Mouse (Mus musculus): ENCODE measurements around the gene Ppp1r1a.

Gene Ppp1r1a

DNA sequence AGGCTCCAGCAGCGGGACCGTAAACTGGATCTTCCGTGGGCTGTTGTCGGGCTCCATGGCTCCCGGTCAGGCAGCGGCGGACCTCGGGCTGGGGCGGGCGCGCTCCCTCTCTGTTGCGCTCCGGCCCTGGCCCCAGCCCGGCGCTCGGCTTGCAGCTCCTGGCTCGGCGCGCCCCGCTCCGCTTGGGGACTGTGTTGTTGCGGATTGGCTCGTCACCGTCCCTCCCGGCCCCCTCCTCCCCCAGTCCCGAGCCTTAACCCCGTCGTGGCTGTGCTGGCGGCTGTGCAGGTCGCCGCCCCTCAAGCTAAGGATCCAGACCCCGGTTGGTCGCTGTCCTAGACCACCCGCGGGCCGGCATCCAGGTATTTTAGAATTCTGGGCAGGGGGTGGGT lies at the start of gene Ppp1r1a:
TSS of gene Ppp1r1a (minus strand) at position 182 of the 392 bp plus-strand sequence.
- DNase-seq (ENCODE audit: low spot score in 2 of 2) = no peak

DNA sequence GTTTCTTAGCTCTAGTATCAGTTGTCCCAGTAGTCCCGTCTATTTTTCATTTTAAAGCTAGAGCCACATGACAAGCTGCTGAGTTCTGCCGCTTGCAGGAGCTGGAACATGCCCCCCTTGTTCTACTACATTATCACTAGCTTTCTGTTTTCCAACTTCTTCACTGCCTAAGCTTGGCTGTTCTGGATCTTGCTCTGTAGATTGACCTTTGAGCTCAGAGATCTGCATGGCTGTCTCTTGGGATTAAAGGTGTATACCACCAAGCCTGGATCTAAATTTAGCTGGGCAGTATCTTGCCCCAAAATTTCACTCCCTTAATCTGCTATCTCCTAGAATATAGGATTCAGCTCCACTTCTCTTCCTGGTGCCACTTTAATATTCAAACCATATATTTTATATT lies 48.1 kb upstream of the Ppp1r1a start:
- DNase-seq (ENCODE audit: low spot score in 2 of 2) = no peak

DNA sequence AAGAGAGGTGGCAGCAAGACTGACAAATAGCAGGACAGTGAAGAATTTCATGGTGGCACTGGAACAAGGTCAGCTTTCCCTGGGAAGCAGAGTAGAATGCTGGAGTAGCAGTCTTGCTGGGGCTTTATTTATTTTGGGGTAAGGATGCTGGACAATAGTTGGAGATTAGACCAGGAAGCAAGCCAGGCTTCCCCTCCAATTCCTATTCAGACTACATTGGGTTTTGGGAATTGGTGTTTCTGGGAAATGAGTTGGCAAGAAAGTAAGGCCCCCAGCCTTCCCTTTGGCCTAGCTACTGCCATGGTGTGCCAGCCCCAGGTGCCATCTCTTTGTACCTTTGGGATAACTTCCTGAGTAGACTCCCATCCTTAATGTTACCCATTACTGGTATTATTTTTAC lies 27.2 kb upstream of the Ppp1r1a start, which contains the start of gene Glycam1:
TSS of gene Glycam1 (minus strand) at position 101 of the 400 bp plus-strand sequence.
- no peak for DNase-seq (ENCODE audit: low spot score in 2 of 2)

DNA sequence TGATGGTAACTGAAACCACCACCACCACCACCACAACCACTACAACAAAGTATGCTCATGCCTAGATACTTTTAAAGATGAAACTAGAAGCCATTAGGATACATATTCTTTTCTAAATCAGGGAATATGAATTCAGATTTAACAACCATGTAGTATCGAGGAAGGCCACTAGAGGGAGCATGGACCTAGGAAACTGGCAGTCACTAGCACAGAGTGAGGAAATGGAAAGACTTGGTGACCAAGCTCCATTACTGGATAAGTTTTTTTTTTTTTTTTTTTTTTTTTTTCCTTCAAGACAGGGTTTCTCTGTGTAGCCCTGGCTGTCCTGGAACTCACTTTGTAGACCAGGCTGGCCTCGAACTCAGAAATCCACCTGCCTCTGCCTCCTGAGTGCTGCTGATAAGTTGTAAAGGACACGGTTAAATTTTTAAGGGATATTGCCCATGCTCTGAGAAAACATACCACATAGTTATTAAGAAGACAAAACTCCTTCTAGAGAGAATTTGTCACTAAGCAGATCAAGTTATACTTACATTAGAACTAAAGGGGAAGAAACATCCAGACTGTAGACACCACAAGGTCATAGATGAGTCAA lies 14.4 kb upstream of the Ppp1r1a start:
- DNase-seq (ENCODE audit: low spot score in 2 of 2) = peak in 1 of 2 experiments; percentile 11

DNA sequence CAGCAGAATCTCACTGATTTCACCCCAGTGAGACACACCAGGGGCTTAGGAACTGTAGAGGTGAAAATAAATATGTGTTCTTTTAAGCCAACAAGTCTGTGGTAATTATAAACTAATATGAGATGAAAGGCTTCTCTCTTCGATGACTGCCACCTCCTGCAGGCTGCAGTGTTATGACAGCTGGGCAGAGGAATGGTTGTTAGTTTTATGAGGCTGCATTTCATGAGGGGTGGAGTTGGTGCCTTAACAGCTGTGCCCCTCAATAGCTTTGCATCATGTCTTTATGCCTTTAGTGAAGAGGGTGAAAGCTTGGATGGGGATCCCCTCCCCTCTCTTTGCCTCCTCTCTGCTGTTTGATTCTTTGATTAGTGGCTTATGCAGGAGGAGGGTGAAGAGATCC lies 13.2 kb upstream of the Ppp1r1a start:
- no peak for DNase-seq (ENCODE audit: low spot score in 2 of 2)

DNA sequence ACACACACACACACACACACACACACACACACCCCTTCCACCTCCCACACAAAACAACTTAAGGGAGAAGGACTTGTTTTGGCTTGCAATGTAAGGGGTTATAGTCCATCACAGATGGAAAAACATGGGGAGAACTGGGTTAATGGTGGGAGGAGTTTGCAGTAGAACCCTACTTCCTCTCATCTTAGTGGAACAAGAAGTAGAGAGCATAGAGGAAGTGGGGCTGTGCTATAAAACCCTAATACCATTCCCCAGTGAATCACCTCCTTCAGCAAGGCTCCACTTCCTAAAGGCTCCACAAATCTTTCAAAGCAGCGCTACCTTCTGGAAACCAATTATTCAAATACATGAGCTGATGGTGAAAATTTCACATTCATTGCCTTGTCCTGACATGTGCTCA lies 11.7 kb upstream of the Ppp1r1a start:
- no peak for DNase-seq (ENCODE audit: low spot score in 2 of 2)

DNA sequence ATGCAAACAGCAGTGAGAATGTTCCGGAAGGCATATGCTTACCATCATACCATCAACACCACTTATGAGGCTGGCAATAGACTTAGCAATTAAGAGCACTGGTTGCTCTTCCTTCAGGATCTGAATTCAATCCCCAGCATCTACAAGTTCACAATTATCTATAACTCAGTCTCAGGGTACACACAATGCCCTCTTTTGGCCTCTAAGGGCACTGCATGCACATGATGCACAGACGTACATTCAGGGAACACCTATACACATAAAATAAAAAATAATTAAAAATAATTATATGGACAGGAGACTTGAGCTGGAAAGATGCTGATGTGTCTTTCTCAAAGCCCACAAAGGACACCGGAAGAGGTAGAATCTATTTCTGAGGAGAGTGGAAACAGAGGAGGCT lies 10.2 kb upstream of the Ppp1r1a start:
- no peak for DNase-seq (ENCODE audit: low spot score in 2 of 2)

DNA sequence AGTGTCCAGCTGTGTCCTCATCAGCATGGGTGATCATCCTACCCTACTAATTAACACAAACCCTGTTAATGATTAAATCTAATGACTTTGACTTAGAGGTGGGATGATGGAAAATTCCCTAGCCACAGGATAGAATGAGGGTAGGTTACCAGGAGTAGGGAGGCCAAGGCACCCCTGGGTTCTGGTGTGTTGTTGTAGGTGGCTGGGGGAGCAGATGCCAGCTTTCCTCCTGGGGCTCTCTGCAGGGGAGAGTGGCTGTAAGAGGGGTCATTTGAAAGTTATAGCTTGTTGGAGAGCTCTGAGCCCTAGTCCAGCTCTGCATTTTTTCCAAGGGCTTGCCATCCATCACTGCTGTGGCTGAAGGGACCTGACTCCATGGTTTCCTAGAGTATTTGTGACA lies 4.7 kb upstream of the Ppp1r1a start:
- no peak for DNase-seq (ENCODE audit: low spot score in 2 of 2)

DNA sequence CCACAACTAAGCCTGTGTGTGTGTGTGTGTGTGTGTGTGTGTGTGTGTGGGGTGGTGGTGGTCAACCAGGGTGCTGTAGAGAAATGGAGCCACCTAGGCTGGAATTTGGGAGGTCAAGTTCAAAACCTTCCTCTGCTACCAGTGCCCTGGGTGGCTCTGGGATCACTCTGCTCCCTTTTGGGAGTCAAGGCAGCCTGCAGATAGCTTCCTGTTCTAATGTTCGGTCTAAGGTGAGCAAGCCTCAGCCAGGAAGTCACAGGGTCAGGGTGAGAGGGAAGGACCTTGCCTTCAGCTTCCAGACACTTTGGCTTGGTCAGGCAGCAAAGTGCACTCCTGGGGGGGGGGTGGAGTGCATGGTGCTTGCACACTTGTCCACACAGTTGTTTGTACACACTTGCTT lies 2.8 kb upstream of the Ppp1r1a start:
- no peak for DNase-seq (ENCODE audit: low spot score in 2 of 2)

DNA sequence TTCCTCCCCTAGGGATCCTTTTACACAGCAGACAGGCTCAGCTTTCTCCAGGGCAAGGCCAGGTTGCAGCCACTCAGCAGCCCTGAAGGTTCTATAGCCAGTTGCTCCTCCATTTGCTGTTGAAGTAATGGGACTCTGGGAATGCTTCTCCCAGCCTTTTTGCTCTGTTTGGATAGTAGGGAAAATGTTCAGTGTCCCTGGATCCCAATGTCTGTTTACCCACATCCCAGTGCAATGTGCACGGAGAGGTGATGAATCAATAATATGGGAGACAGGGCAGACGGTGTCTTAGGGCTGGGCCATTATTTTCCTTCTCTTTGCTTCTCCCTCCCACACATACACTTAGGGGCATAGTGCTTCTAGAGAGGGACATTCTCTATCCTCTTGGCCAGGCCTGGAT lies 1.5 kb upstream of the Ppp1r1a start:
- DNase-seq (ENCODE audit: low spot score in 2 of 2) = no peak

DNA sequence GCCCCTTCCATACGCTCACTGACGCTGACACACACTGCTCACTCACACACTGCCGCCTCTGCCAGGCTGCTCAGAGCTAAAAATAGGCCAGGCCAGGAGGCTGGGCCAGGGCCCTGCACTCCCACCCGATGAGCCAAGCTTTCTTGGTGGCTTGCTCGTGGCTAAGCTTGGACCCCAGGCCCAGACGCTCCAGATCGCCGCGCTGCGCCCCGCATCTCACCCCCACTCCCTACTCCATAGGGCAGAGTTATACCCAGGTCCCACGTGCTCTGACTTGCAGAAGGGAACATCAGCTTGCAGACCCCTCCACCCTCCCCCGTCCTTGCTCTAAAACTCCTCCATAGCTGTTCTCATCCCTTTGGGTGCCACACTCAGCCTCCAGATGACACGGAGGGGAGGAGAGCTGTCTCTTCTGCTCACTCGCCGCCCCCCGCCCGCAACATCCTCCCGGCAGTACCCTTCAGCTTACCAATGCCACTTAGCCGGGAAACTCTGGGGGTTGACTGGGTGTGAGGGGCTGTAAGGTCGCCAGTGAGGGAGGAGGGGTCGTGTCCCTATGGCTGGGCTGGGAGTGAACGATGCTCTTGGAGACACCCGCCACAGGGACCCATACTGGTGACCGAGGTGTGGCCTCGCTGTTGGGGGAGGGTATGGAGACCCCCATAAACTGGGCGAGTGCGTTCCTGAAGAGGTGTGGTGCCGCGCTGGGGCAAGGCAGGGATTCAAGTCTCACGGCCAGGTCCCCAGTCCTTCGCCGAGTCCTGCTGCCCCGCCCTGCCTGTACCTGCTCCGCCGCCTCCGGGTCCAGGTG lies 587 bp downstream of the Ppp1r1a start:
- DNase-seq (ENCODE audit: low spot score in 2 of 2) = no peak

DNA sequence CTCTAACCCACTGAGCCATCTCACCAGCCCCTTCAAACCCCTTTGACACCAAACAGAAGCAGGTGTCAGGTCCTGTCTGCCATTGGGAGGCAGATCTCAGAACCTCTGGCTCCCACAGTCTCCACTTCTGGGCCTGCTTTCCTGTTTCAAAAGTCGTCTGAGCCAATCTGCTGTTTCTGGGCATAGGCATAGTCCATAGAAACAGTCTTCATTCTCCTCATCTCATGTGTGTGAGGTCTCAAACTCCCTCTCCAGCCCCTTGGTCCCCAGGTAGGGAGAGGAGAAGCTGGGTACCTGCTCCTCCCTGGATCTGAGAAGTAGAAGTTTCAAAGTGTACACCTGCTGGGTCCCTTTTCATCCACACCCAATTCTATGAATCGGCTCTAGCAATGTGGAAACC lies 1.3 kb downstream of the Ppp1r1a start:
- DNase-seq (ENCODE audit: low spot score in 2 of 2) = no peak

DNA sequence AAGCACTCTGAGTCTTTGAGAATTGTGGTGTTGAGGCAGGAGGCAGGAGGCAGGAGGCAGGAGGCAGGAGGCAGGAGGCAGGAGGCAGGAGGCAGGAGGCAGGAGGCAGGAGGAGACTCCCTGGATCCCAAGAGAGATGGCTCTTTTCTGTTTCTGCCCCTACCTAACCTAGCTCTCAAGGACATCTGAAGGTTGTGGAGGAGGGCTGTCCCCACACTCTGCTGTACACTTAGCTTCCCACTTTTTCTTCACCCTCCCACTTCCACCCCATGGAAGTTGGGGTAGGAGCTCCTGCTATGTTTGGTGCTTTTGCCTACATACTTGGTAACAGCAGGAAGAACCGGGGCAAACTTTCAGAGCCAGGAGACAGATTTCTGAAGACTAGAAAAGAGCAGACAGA lies 2.0 kb downstream of the Ppp1r1a start:
- no peak for DNase-seq (ENCODE audit: low spot score in 2 of 2)

DNA sequence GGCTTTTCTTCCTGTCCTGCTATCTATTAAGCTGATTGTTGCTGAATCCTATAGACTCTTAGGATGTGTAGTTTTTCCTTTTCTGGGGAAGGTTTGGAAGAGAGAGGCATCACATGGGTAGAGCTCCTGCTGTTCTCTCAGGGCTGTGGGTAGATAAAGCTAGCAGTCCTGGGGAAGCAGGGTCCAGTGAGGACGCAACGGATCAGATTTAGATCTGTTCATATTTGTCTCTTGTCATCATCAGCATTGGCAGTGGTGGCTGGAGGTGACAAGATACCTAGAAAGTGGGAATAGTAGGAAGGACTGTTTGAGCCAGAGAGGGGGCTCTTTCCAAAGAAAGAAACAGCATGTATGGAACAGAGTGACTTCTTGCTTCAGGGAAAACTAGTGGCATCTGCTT lies 2.8 kb downstream of the Ppp1r1a start:
- DNase-seq (ENCODE audit: low spot score in 2 of 2) = no peak

DNA sequence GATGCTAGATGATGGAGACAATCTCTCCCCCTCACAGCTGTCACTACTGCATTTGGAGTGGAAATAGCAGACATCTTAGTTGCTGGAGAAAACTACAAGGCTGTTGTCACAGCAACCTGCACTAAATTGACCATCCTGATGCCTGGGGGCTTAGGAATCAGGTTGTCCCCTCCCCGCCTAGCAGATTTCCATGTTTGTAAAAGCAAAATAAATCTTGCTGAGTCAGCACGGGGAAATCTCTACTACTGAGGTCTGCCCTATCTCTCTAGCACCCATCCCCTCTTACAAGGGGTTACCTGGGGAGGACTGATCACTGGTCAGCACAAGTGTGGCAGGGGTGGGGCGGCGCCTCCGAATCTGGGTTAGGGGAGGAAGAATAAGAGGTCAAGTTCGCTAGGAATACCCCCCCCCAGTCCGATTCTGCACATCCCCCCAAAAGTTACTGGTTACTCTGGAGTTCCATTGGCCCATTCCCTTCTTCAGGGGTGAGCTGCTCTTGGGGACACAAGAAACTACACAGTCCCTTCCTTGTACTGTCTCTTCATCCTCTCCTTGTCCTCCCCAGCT lies 3.7 kb downstream of the Ppp1r1a start:
- DNase-seq (ENCODE audit: low spot score in 2 of 2) = no peak

DNA sequence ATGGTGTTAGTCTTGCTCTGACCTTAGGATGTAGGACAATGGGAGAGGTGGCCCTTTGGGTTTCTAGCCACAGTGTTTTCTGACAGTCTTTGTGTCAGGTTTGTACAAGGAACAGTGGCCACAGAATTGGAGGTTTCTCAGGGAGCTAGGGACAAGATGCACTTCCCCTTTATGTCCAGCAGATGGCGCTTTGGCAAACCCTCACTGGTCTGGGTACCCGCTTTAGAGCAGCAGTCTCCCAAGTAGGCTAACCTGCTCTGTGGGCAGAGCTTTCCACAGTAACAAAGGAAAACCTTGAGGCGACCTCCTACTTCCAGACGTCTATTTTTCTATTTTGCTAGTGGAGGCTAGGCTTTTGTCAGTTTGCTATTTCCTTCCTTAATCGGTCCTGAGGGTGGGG lies 7.4 kb downstream of the Ppp1r1a start:
- DNase-seq (ENCODE audit: low spot score in 2 of 2) = peak in 1 of 2 experiments; percentile 9

DNA sequence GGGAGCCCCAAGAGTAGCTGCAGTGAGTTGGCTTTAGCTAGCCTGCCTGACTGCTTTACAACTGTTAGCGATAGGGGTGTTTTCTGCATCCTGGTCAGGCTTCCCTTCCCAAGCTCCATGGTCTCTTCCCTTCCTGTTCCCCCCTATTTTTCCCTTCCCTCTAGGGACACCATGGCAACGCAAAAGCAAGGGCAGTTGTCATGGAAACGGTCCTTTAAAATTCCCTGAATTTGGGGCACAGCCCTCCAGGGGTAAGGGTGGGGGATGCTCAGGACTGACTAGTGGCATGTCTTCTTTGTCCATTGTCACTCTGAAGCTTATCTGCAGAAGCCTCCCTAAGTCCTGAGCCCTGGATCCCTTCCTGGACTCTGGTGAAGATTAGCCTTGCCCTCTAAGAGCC lies 14.6 kb downstream of the Ppp1r1a start:
- no peak for DNase-seq (ENCODE audit: low spot score in 2 of 2)

DNA sequence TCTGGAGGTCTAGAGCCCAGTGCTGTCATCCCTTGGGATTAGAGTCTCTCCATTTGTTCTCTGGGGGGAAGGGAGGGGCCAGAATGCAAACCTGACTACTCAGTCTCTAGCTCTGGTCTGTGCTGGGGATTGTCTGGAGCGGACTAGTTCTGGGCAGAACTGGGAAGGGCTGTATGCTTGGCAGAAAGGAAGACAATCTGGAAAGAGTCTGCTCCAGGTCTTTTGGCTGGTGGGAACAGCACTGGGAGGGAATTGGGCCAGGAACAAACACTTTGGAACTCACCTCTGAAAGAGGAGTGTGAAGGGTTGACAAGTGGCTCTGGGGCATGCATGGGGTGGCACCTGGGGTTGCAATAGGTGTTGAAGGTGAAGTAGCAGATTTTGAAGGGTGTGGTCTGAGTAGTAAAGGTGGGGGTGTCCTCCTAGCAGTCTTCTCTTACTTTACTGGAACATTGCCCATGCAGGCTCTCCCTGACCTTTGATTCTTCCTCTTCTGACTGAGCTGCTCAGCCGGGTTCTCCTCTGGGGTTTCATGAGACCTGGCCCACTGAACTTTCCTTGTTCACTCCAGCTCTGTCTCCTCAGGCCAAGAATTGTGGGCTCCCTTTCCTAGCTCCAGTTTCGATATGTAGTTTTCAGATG lies 15.2 kb downstream of the Ppp1r1a start:
- no peak for DNase-seq (ENCODE audit: low spot score in 2 of 2)

DNA sequence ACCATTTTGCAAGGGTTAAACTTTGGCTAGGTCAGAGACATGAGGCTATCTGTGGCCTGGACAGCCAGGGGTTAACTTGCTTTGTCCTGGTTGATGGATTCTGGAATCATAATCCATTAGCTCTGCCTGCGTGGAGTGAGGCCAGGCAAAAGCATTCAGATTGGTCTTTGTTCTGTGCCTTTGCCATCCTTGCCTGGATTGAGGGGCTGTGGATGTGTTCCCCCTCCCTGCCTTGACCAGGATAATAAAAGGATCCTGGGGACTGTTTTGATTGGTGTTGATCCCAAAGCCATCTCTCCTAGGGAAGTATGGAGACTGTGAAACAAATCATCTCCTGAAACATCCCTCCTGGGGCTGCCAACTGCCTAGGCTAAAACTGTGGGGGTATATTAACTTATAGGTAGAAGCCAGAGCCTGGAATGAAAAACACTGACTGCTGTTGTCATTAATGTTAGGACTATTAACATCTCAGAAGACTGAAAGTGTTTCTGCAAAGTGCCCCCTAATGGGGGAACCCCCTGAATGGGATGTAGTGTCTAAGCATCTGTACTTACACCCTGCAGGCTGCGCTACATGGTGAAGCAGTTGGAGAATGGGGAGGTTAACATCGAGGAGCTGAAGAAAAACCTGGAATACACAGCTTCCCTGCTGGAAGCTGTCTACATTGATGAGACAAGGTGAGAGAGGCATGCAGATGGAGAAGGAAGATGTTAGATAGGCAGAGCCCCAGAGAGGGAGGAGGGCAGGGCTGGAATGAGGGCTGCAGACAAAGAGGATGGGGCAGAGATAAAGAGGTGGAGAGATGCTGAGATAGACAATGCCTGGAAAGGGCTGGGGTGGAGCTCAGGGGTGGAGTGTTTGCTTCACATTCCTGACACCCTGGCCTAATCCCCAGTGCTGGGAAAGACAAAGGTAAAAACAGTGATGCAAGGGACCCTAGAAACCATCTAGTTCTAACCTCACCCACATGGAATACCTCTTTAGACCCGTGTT lies 18.1 kb downstream of the Ppp1r1a start:
- DNase-seq (ENCODE audit: low spot score in 2 of 2) = no peak

DNA sequence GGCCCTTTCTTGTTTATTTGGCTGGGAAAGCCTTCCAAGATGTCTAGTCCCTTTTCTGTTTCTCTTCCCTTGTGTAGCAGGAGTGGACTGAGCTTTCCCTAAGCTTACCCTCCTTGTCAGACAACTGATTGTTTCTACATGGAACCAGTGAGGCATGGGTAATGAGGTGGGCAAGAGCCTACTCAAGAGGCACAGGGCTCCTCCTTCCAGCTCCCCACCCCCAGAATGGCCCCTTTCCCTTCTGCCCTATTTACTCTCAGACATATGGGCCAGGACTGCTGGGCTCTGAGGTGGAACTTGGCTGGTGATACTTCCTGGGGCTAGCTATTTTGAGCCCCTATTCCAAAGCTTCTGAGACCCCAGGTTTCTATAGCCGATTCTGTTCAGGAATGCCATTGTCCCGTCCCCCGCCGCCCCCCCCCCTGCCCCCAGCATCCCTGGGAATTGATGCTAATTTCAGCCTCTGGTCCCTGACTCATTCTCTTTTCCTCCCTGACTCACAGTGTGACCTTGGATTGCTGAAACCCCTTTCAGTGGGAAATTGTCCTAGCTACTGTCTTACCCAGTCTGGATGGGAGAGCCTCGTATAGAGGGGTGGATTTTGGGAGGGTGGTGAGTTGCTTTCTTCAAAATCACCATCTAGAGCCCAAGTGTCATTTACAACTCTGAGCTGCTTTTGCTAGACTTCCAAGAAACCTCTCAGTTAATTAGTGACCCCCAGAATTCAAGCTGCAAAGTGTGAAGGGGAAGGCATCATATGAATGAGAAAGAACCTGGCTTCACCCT lies 19.0 kb downstream of the Ppp1r1a start:
- DNase-seq (ENCODE audit: low spot score in 2 of 2) = no peak

DNA sequence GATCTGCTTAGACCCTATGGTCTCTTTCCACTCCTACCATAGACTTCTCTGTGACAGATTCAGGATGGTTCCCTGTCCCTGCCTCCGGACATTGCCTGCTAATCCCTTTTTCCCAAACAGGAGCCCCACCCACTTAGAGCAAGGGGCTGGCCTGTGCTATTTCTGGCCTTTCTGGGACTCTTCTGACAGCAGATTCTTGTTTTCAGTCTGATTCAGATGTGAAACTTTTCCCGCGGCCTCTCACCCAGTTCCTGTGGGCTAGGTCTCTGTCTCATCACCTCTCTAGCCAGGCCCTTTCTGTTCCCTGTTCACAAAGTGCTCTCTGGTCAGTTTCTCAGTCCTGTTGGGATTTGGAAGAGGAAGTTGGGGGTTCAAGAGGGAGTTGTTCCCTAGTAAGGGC lies 22.9 kb downstream of the Ppp1r1a start:
- no peak for DNase-seq (ENCODE audit: low spot score in 2 of 2)
